Mouse (Mus musculus) olfactory bulb, adult 2 months (tissue): ENCODE results near the gene Gnmt. TPM values are rescaled to one million over a fixed set of nuclear protein-coding genes. Genes with fewer than 3 reads are reported as not detected.

ENCODE experiments used
- H3K27ac ChIP-seq: fragments of 200-500 bp; 2 replicates; pipeline ENCODE4 v1.5.1; 2012; ENCODE audit warnings: low read depth, low read length; ENCODE audit not compliant: insufficient read depth
- H3K4me1 ChIP-seq: fragments of 200-500 bp; 2 replicates; pipeline ENCODE4 v1.6.1; 2012; ENCODE audit warnings: low read length; ENCODE audit not compliant: control insufficient read depth, insufficient read depth
- H3K4me3 ChIP-seq: fragments of 200-500 bp; 2 replicates; pipeline ENCODE4 v1.5.1; 2012; ENCODE audit warnings: mild to moderate bottlenecking, low read depth, low read length, moderate library complexity; ENCODE audit not compliant: insufficient read depth
- CTCF ChIP-seq: fragments of 200-500 bp; IDR thresholded peaks from 2 replicates; pipeline ENCODE4 v1.5.1; 2012; ENCODE audit warnings: low read depth, mild to moderate bottlenecking, low read length, moderate library complexity; ENCODE audit not compliant: insufficient read depth
- POLR2A ChIP-seq: fragments of 200-500 bp; IDR thresholded peaks from 2 replicates; pipeline ENCODE4 v1.6.1; 2012; ENCODE audit warnings: mild to moderate bottlenecking, low read depth, low read length, moderate library complexity; ENCODE audit not compliant: insufficient read depth
- WGBS: fragments of 180-500 bp; shearing (Covaris S2); methylation state at CpG from one replicate; pipeline ENCODE4 v1.1.7; 2018; 5-methylcytosine and 5-hydroxymethylcytosine counted together
- polyA plus RNA-seq: library from polyadenylated mRNA; stranded (reverse); fragments of >200 nt; gene quantifications from 2 replicates; pipeline ENCODE4 v1.2.4, GENCODE M21; 2012; ENCODE audit warnings: low replicate concordance; ENCODE audit not compliant: missing spikeins, insufficient read depth, insufficient read length

Gene Gnmt
- polyA plus RNA-seq, 1 experiment: not detected

GRCm38 (mm10) chr17:46710959-46711597, 17.9 kb downstream of the Gnmt start, which contains the start of gene Pex6:
Gene Pex6, plus strand, starts transcription at chr17:46711463.
- no peak for TF ChIP-seq CTCF
- peak; percentile 28; the same call in 1 of the 2 replicates for TF ChIP-seq POLR2A
- Histone ChIP-seq H3K27ac (peak within 1 kb of the TSS; percentile 44; the same call in 1 of the 2 replicates), H3K4me3 (peak within 1 kb of the TSS; percentile 61), H3K4me1 (0 out of 2 replicates have a peak, but pooled peaks cover 3% of the 10 kb centered on the region)
- 7% methylated on average over 36 of the region's 36 CpGs for WGBS

- Histone ChIP-seq H3K4me1 (peaks cover 22% of the 10 kb centered on the region), H3K4me3 (no peak overlapping the region), H3K27ac (no peak overlapping the region)
- TF ChIP-seq POLR2A: no peak
- no peak for TF ChIP-seq CTCF
- 91% methylated on average over 14 of the region's 14 CpGs for WGBS
Observed at GRCm38 (mm10) chr17:46706375-46707089, 22.4 kb downstream of the Gnmt start.

- H3K27ac ChIP-seq: peak within 1 kb of the TSS; percentile 70
- WGBS: 1% methylated on average over 48 of the region's 48 CpGs
- TF ChIP-seq CTCF (no peak), POLR2A (peak; percentile 93)
Observed at GRCm38 (mm10) chr17:46704887-46705835, 23.8 kb downstream of the Gnmt start, which contains the start of gene Ppp2r5d. Gene Ppp2r5d, minus strand, starts transcription at chr17:46705111.

GRCm38 (mm10) chr17:46703971-46704886, 24.7 kb downstream of the Gnmt start:
- peaks cover 31% of the 10 kb centered on the region for H3K4me1 ChIP-seq
- peak overlapping the region; percentile 59 for H3K27ac ChIP-seq
- 3% methylated on average over 41 of the region's 41 CpGs for WGBS
- TF ChIP-seq CTCF: no peak
- TF ChIP-seq POLR2A: no peak
- H3K4me3 ChIP-seq: peak overlapping the region; percentile 93

More at GRCm38 (mm10) chr17:46704887-46705835, 23.8 kb downstream of the Gnmt start, which contains the start of gene Ppp2r5d:
- peak within 1 kb of the TSS; percentile 93 for H3K4me3 ChIP-seq
- peaks cover 31% of the 10 kb centered on the region for H3K4me1 ChIP-seq

GRCm38 (mm10) chr17:46702506-46702905, 26.5 kb downstream of the Gnmt start:
- TF ChIP-seq CTCF (no peak), POLR2A (no peak)
- H3K4me3 ChIP-seq: no peak overlapping the region; the same call in 1 of the 2 replicates
- H3K27ac ChIP-seq: no peak overlapping the region
- H3K4me1 ChIP-seq: peaks cover 31% of the 10 kb centered on the region
- WGBS: 60% methylated on average over 5 of the region's 5 CpGs

- TF ChIP-seq POLR2A (no peak), CTCF (no peak)
- 54% methylated on average over 12 of the region's 12 CpGs for WGBS
- Histone ChIP-seq H3K4me1 (peaks cover 31% of the 10 kb centered on the region), H3K27ac (no peak overlapping the region), H3K4me3 (peak overlapping the region; percentile 44)
Observed at GRCm38 (mm10) chr17:46702100-46702499, 26.9 kb downstream of the Gnmt start.

- WGBS: 16% methylated on average over 12 of the region's 12 CpGs
- 0 out of 2 replicates have a peak overlapping the region, but pooled peaks have one; percentile 39 for H3K27ac ChIP-seq
Observed at GRCm38 (mm10) chr17:46701489-46701888, 27.5 kb downstream of the Gnmt start.

GRCm38 (mm10) chr17:46699912-46700311, 29.1 kb downstream of the Gnmt start:
- no peak for TF ChIP-seq POLR2A
- no peak for TF ChIP-seq CTCF
- Histone ChIP-seq H3K4me1 (peaks cover 31% of the 10 kb centered on the region), H3K27ac (no peak overlapping the region), H3K4me3 (no peak overlapping the region)
- 82% methylated on average over 3 of the region's 3 CpGs for WGBS

More at GRCm38 (mm10) chr17:46701489-46701888, 27.5 kb downstream of the Gnmt start:
- Histone ChIP-seq H3K4me3 (peak overlapping the region; percentile 44), H3K4me1 (peaks cover 31% of the 10 kb centered on the region)
- TF ChIP-seq CTCF (no peak), POLR2A (no peak)
